Mouse (Mus musculus) heart, postnatal 0 days (tissue): ENCODE measurements around the gene Ralgps2.

Experiments
- CTCF ChIP-seq: IDR thresholded peaks from 2 replicates; pipeline ENCODE4 v1.5.1; 2016; ENCODE audit warnings: antibody characterized with exemption, control low read depth, low read depth
- EP300 ChIP-seq: IDR thresholded peaks from 2 replicates; pipeline ENCODE4 v1.6.1; 2016; ENCODE audit warnings: antibody characterized with exemption, low read depth

DNA sequence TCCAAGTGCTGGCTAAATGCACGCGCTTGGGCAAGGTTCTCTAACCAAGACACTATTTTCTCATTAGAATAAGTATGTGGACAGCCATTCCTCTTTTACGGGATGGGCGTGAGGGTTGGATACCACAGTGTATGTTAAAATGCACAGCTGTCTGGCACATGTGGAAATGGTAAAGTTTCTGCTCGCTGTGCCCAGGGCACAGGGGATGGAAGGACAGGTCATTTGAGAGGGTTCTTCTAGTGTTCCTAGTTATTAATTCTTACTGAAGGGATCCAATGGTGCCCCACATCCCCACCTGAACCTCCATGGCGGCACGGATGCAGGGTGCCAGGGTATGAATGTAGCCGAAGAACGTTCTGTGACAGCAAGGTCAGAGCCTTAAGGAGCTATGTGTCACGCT, 154.5 kb downstream of the Ralgps2 start:
- no peak for TF ChIP-seq CTCF
- no peak for TF ChIP-seq EP300
